Mouse (Mus musculus): ENCODE results near the gene Csnk2a2. TPM values are rescaled to one million over a fixed set of nuclear protein-coding genes. Genes with fewer than 3 reads are reported as not detected.

Csnk2a2 gene
- polyA plus RNA-seq (2012; rRNA removed): 15.7 and 19.6 TPM in 2 replicates

DNA sequence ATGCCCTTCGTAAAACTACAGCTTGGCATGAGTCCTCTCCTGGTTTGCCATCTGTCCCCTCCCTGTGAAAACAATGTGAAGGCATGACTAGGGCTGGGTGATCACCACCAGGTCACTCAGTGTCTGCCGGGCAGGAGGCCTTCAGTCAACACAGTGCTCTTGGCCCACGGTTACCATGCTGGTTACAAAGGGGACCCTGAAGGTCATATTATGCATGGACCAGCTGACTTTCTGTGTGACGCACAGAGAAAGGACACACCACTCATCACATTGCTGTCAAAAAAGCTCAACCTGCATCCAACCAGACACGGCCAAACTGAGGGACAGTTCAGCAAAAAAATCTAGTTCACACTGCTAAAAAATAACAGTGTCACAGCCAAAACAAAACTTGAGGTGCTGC lies at the start of gene Csnk2a2:
TSS of gene Csnk2a2 (minus strand) at position 34 of the 400 bp plus-strand sequence.
- Histone ChIP-seq H3K36me3 (ENCODE audit: control insufficient read depth, insufficient read depth, low read length) (no peaks in the 10 kb centered on the region), H3K27me3 (replicated peaks; ENCODE audit: control insufficient read depth, insufficient read depth, low read length) (no peaks in the 10 kb centered on the region), H3K4me1 (ENCODE audit: control insufficient read depth, insufficient read depth, low read length) (0 out of 2 replicates have a peak, but pooled peaks cover 4% of the 10 kb centered on the region), H3K27ac (ENCODE audit: insufficient read depth, low read depth, low read length) (no peak within 1 kb of the TSS), H3K4me3 (ENCODE audit: insufficient read depth, low read depth, low read length) (peak within 1 kb of the TSS; percentile 93)
- TF ChIP-seq POLR2A (IDR thresholded peaks at IDR 0.05; ENCODE audit: low read depth, low read length) (no peak), CTCF (conservative IDR thresholded peaks at IDR 0.05; ENCODE audit: insufficient read depth, insufficient read length, low read depth, low read length) (no peak)
- DNase-seq: no peak
- WGBS: 80% methylated on average over 5 of the region's 5 CpGs

DNA sequence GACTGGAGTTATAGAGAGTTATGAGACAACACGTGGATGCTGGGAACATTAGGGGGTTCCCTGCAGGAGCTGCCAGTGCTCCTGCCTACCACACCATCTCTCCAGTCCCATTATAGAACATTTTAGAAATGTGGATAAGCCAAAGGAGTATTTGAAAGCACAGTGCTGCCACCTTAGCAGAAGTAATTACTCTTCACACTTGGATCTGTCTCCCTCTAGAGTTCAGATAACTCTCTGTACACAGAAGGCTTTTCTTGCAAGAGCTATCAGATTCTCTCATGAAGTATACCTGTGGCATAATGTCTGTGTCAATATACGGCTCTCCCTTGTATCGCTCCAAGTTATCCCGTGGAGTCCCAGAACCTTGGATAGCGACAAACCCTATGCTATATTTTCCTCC lies 49.6 kb upstream of the Csnk2a2 start:
- peak; percentile 9 for DNase-seq
- no peak overlapping the region for H3K27ac ChIP-seq (ENCODE audit: insufficient read depth, low read depth, low read length)
- TF ChIP-seq POLR2A (IDR thresholded peaks at IDR 0.05; ENCODE audit: low read depth, low read length) (no peak), CTCF (conservative IDR thresholded peaks at IDR 0.05; ENCODE audit: insufficient read depth, insufficient read length, low read depth, low read length) (no peak)
- WGBS: 73% methylated on average over 5 of the region's 5 CpGs
- H3K27me3 ChIP-seq (replicated peaks; ENCODE audit: control insufficient read depth, insufficient read depth, low read length): no peaks in the 10 kb centered on the region
- H3K36me3 ChIP-seq (ENCODE audit: control insufficient read depth, insufficient read depth, low read length): no peaks in the 10 kb centered on the region
- no peak overlapping the region for H3K4me3 ChIP-seq (ENCODE audit: insufficient read depth, low read depth, low read length)
- no peaks in the 10 kb centered on the region for H3K4me1 ChIP-seq (ENCODE audit: control insufficient read depth, insufficient read depth, low read length)

DNA sequence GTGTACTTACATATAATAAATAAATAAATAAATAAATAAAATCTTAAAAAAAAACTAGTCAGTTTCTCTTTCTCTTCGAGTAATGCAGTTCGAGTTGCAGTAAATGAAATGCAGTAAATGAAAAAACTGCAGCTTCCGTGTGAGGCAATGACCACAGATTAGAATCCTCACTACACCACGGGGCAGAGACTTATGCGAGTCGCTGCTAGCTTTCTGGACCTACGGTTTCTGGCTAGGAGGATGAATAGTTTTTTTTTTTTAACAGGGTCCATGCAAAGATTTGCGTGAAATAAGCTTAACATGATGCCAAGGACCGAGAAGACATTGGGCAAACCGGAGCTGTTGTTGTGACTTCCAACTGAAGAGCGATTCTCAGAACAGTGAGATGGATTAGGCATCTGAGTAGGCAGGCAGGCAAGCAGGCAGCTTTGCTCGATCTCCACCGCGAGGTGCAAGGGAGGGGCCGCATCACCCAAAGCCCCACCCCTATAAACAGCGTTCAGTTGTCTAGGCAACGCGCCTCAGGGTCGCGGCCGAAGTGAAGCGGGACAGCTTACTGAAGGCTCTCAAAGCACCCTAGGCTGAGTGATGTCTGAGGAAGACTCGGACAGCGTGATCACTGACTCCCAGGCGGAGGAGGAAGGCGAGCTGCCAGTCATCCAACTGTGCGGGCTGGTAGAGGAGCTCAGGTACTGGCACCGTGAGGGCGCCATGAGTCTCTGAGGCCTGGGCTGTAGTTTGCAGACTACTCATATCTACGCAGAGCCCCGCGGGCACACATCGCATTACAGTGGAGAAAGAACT lies 43.9 kb upstream of the Csnk2a2 start, which contains the start of gene Ccdc113:
TSS of gene Ccdc113 (plus strand) at position 502 of the 804 bp plus-strand sequence.
- Histone ChIP-seq H3K4me3 (ENCODE audit: insufficient read depth, low read depth, low read length) (peak within 1 kb of the TSS; percentile 47), H3K27me3 (replicated peaks; ENCODE audit: control insufficient read depth, insufficient read depth, low read length) (no peaks in the 10 kb centered on the region), H3K27ac (ENCODE audit: insufficient read depth, low read depth, low read length) (no peak within 1 kb of the TSS), H3K36me3 (ENCODE audit: control insufficient read depth, insufficient read depth, low read length) (no peaks in the 10 kb centered on the region), H3K4me1 (ENCODE audit: control insufficient read depth, insufficient read depth, low read length) (no peaks in the 10 kb centered on the region)
- peak; percentile 33 for DNase-seq
- 7% methylated on average over 33 of the region's 33 CpGs for WGBS
- TF ChIP-seq CTCF (conservative IDR thresholded peaks at IDR 0.05; ENCODE audit: insufficient read depth, insufficient read length, low read depth, low read length): no peak
- no peak for TF ChIP-seq POLR2A (IDR thresholded peaks at IDR 0.05; ENCODE audit: low read depth, low read length)

DNA sequence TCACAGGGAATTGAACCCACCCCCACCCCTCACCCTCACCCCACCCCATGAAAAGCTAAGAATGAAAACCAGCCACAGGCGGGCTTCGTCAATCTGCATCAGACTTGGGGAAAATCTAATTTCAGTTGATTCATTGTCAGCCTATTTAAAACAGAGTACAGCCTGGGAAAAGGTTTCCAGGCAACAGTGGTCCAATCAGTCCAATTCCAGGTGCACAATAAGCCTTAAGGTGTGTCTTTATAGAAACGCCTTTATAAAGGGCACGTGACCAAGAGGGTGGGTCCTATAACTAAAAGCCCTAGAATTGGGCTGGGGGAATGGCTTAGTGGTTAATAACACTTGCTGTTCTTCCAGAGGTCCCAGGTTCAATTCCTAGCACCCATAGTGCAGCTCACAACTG lies 42.4 kb upstream of the Csnk2a2 start:
- H3K4me3 ChIP-seq (ENCODE audit: insufficient read depth, low read depth, low read length): no peak overlapping the region
- no peak overlapping the region for H3K27ac ChIP-seq (ENCODE audit: insufficient read depth, low read depth, low read length)
- 82% methylated on average over 4 of the region's 4 CpGs for WGBS
- DNase-seq: no peak
- TF ChIP-seq CTCF (conservative IDR thresholded peaks at IDR 0.05; ENCODE audit: insufficient read depth, insufficient read length, low read depth, low read length): no peak
- no peak for TF ChIP-seq POLR2A (IDR thresholded peaks at IDR 0.05; ENCODE audit: low read depth, low read length)
- H3K4me1 ChIP-seq (ENCODE audit: control insufficient read depth, insufficient read depth, low read length): no peaks in the 10 kb centered on the region
- H3K36me3 ChIP-seq (ENCODE audit: control insufficient read depth, insufficient read depth, low read length): no peaks in the 10 kb centered on the region
- no peaks in the 10 kb centered on the region for H3K27me3 ChIP-seq (replicated peaks; ENCODE audit: control insufficient read depth, insufficient read depth, low read length)

DNA sequence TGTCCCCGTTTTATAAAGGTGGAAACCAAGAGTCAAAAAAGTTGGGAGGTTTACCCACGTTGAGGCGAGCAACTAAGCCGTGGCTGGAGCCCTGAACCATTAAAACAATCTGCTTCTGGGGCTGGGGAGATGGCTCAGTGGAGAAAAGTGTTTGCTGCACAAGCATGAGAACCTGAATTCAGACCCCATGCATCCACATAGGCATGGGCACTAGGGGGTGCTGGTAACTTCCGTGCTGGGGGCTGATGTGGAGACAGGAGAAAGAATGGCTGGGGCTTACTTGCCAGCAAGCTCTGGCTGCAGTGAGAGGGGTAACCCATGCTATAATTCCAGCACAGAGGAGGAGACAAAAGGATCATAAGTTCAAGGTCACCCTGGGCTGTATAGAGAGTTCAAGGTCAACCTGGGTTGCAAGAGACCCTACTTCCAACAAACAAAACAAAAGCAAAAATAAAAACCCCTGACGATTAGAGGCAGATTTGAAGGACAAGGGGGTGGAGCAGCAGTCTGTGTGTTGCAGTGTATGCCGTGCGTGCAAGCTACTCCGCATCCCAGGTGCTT lies 39.0 kb upstream of the Csnk2a2 start:
- H3K36me3 ChIP-seq (ENCODE audit: control insufficient read depth, insufficient read depth, low read length): no peaks in the 10 kb centered on the region
- no peaks in the 10 kb centered on the region for H3K27me3 ChIP-seq (replicated peaks; ENCODE audit: control insufficient read depth, insufficient read depth, low read length)
- no peak for DNase-seq
- no peak overlapping the region for H3K4me3 ChIP-seq (ENCODE audit: insufficient read depth, low read depth, low read length)
- H3K4me1 ChIP-seq (ENCODE audit: control insufficient read depth, insufficient read depth, low read length): no peaks in the 10 kb centered on the region
- TF ChIP-seq POLR2A (IDR thresholded peaks at IDR 0.05; ENCODE audit: low read depth, low read length): no peak
- TF ChIP-seq CTCF (conservative IDR thresholded peaks at IDR 0.05; ENCODE audit: insufficient read depth, insufficient read length, low read depth, low read length): no peak; the same call in 1 of the 2 replicates
- 66% methylated on average over 9 of the region's 9 CpGs for WGBS
- no peak overlapping the region for H3K27ac ChIP-seq (ENCODE audit: insufficient read depth, low read depth, low read length)

DNA sequence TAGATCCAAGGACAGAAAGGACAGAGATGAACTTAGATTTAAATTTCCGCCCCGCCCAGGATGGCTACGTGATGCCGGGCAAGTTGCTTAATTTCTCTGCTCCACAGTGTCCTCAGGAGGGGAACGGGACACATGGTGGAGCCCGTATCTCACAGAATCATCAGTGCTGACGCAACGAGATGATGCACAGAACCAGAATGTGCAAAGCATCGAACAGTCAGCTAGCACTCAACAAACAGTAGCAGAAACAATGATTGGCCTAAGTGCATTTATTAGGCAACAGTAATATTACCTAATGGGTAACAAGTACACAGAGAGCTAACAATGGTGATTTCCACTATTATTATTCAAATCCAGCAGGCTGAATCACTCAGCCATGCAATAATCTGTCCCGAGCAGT lies 38.4 kb upstream of the Csnk2a2 start:
- H3K27me3 ChIP-seq (replicated peaks; ENCODE audit: control insufficient read depth, insufficient read depth, low read length): no peaks in the 10 kb centered on the region
- no peak for TF ChIP-seq POLR2A (IDR thresholded peaks at IDR 0.05; ENCODE audit: low read depth, low read length)
- no peak for TF ChIP-seq CTCF (conservative IDR thresholded peaks at IDR 0.05; ENCODE audit: insufficient read depth, insufficient read length, low read depth, low read length)
- DNase-seq: no peak
- H3K4me1 ChIP-seq (ENCODE audit: control insufficient read depth, insufficient read depth, low read length): no peaks in the 10 kb centered on the region
- H3K4me3 ChIP-seq (ENCODE audit: insufficient read depth, low read depth, low read length): no peak overlapping the region
- 91% methylated on average over 10 of the region's 10 CpGs for WGBS
- H3K27ac ChIP-seq (ENCODE audit: insufficient read depth, low read depth, low read length): no peak overlapping the region
- H3K36me3 ChIP-seq (ENCODE audit: control insufficient read depth, insufficient read depth, low read length): no peaks in the 10 kb centered on the region

DNA sequence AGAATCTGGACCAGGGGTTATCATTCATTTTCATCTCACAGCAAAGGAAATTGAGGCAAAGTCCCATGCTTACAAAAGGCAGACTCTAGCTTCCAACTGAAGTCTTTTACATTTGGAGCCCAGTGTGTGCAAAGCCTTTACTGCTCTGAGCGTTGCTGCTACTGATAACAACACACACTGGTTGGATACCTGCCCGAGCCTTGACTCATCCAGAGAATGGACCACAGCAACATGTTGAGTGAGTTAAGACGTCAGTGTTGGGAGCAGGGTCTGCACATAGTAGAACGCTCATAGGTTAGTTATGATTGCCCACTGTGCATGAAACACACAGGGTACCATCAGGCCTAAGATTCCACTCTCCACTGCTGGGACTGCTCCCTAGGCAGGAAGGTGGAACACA lies 34.2 kb upstream of the Csnk2a2 start:
- H3K27ac ChIP-seq (ENCODE audit: insufficient read depth, low read depth, low read length): no peak overlapping the region
- TF ChIP-seq POLR2A (IDR thresholded peaks at IDR 0.05; ENCODE audit: low read depth, low read length) (no peak), CTCF (conservative IDR thresholded peaks at IDR 0.05; ENCODE audit: insufficient read depth, insufficient read length, low read depth, low read length) (no peak)
- no peaks in the 10 kb centered on the region for H3K27me3 ChIP-seq (replicated peaks; ENCODE audit: control insufficient read depth, insufficient read depth, low read length)
- H3K36me3 ChIP-seq (ENCODE audit: control insufficient read depth, insufficient read depth, low read length): no peaks in the 10 kb centered on the region
- 94% methylated on average over 4 of the region's 4 CpGs for WGBS
- H3K4me1 ChIP-seq (ENCODE audit: control insufficient read depth, insufficient read depth, low read length): no peaks in the 10 kb centered on the region
- DNase-seq: no peak
- no peak overlapping the region for H3K4me3 ChIP-seq (ENCODE audit: insufficient read depth, low read depth, low read length)
